Mouse (Mus musculus) kidney, postnatal 0 days (tissue): ENCODE measurements around the gene Camkk1. TPM values are rescaled to one million over a fixed set of nuclear protein-coding genes. Genes with fewer than 3 reads are reported as not detected.
A peak's percentile ranks its signal among the peaks of the same experiment; 100 is the strongest.

Experiments
- ATAC-seq: fragments of 200-750 bp; cut with Nextera tagmentation; replicated peaks from 2 replicates; pipeline ENCODE4 v1.8.0; 2017; ENCODE audit warnings: low read depth, moderate number of reproducible peaks, moderate TSS enrichment, moderate library complexity; ENCODE audit not compliant: low FRiP score
- DNase-seq: peaks from one replicate; pipeline ENCODE4 v3.0.0-alpha.2; 2016; ENCODE audit warnings: low spot score
- H3K27ac ChIP-seq: fragments of 300-500 bp; sonication (generic); 2 replicates; pipeline ENCODE4 v1.5.1; 2014; ENCODE audit warnings: mild to moderate bottlenecking
- H3K27me3 ChIP-seq: fragments of 300-500 bp; sonication (generic); 2 replicates; pipeline ENCODE4 v1.6.1; 2014; ENCODE audit warnings: low read length, mixed read lengths; ENCODE audit not compliant: insufficient read depth
- H3K36me3 ChIP-seq: fragments of 300-500 bp; sonication (generic); 2 replicates; pipeline ENCODE4 v1.6.1; 2014; ENCODE audit warnings: low read length, mixed read lengths; ENCODE audit not compliant: insufficient read depth
- H3K4me1 ChIP-seq: fragments of 300-500 bp; sonication (generic); replicated peaks from 2 replicates; pipeline ENCODE4 v1.6.1; 2014; ENCODE audit warnings: antibody characterized with exemption, low read length, mixed read lengths; ENCODE audit not compliant: insufficient read depth
- H3K4me2 ChIP-seq: fragments of 300-500 bp; sonication (generic); 2 replicates; pipeline ENCODE4 v1.6.1; 2014; ENCODE audit warnings: mild to moderate bottlenecking, low read length, moderate library complexity, mixed read lengths
- H3K4me3 ChIP-seq: fragments of 300-500 bp; sonication (generic); replicated peaks from 2 replicates; pipeline ENCODE4 v1.5.1; 2014; ENCODE audit warnings: low read depth, low read length
- H3K9ac ChIP-seq: fragments of 300-500 bp; sonication (generic); 2 replicates; pipeline ENCODE4 v1.6.1; 2014; ENCODE audit warnings: low read depth, low read length
- H3K9me3 ChIP-seq: fragments of 300-500 bp; sonication (generic); replicated peaks from 2 replicates; pipeline ENCODE4 v1.6.1; 2016; ENCODE audit warnings: low read length, inconsistent platforms, mixed read lengths
- CTCF ChIP-seq: IDR thresholded peaks from 2 replicates; pipeline ENCODE4 v1.5.1; 2016; ENCODE audit warnings: antibody characterized with exemption, low read depth, mild to moderate bottlenecking, moderate library complexity
- WGBS: fragments of 180-500 bp; shearing (Covaris S2); extraction: QIAGEN DNeasy Blood & Tissue Kit; methylation state at CpG from one replicate; pipeline ENCODE4 v1.1.7; 2014; 5-methylcytosine and 5-hydroxymethylcytosine counted together
- polyA plus RNA-seq: library from polyadenylated mRNA; unstranded; fragments of >200 nt; fragmentation: Nextera tagmentation; extraction: Ambion mirVana; gene quantifications from 2 replicates; pipeline ENCODE4 v1.2.1, GENCODE M21; 2015

Camkk1 gene
- polyA plus RNA-seq, 1 experiment from 2014 or later = 4.3 TPM

GRCm38 (mm10) chr11:73059630-73060029 lies 40.8 kb downstream of the Camkk1 start:
- no peak overlapping the region for H3K4me3 ChIP-seq
- no peak overlapping the region for H3K4me2 ChIP-seq
- peaks cover 37% of the 10 kb centered on the region for H3K36me3 ChIP-seq
- no peak overlapping the region for H3K27ac ChIP-seq
- H3K27me3 ChIP-seq = no peaks in the 10 kb centered on the region
- H3K4me1 ChIP-seq = no peaks in the 10 kb centered on the region
- no peak for TF ChIP-seq CTCF
- DNase-seq (no peak), ATAC-seq (no peak)
- 94% methylated on average over 3 of the region's 3 CpGs for WGBS
- H3K9me3 ChIP-seq = no peaks in the 10 kb centered on the region
- no peak overlapping the region for H3K9ac ChIP-seq

- no peak for TF ChIP-seq CTCF
- WGBS = 94% methylated on average over 3 of the region's 3 CpGs
Measured at GRCm38 (mm10) chr11:73061413-73061812, 42.6 kb downstream of the Camkk1 start.

GRCm38 (mm10) chr11:73071839-73072238 lies 53.0 kb downstream of the Camkk1 start:
- ATAC-seq = no peak
- H3K4me3 ChIP-seq = no peak overlapping the region
- no peaks in the 10 kb centered on the region for H3K4me1 ChIP-seq
- H3K9me3 ChIP-seq = no peaks in the 10 kb centered on the region
- DNase-seq = peak; percentile 22
- 83% methylated on average over 3 of the region's 3 CpGs for WGBS
- no peak overlapping the region for H3K9ac ChIP-seq
- peaks cover 49% of the 10 kb centered on the region for H3K36me3 ChIP-seq
- no peaks in the 10 kb centered on the region for H3K27me3 ChIP-seq
- peak; percentile 68 for TF ChIP-seq CTCF
- no peak overlapping the region for H3K4me2 ChIP-seq
- H3K27ac ChIP-seq = no peak overlapping the region

More at GRCm38 (mm10) chr11:73061413-73061812, 42.6 kb downstream of the Camkk1 start:
- Histone ChIP-seq H3K27me3 (no peaks in the 10 kb centered on the region), H3K36me3 (peaks cover 29% of the 10 kb centered on the region), H3K4me3 (no peak overlapping the region), H3K9me3 (no peaks in the 10 kb centered on the region), H3K9ac (no peak overlapping the region), H3K4me1 (no peaks in the 10 kb centered on the region), H3K27ac (no peak overlapping the region), H3K4me2 (no peak overlapping the region)
- ATAC-seq (no peak), DNase-seq (no peak)

GRCm38 (mm10) chr11:73076295-73076694 lies 57.5 kb downstream of the Camkk1 start:
- H3K27me3 ChIP-seq = no peaks in the 10 kb centered on the region
- DNase-seq (no peak), ATAC-seq (no peak)
- H3K9me3 ChIP-seq = no peaks in the 10 kb centered on the region
- no peak overlapping the region for H3K4me2 ChIP-seq
- H3K4me3 ChIP-seq = no peak overlapping the region
- H3K9ac ChIP-seq = no peak overlapping the region
- no peaks in the 10 kb centered on the region for H3K4me1 ChIP-seq
- no peak overlapping the region for H3K27ac ChIP-seq
- WGBS = 85% methylated on average over 4 of the region's 4 CpGs
- peaks cover 58% of the 10 kb centered on the region for H3K36me3 ChIP-seq
- TF ChIP-seq CTCF = no peak

GRCm38 (mm10) chr11:73076733-73077132 lies 57.9 kb downstream of the Camkk1 start:
- no peak for TF ChIP-seq CTCF
- H3K4me3 ChIP-seq = no peak overlapping the region
- no peak overlapping the region for H3K27ac ChIP-seq
- peaks cover 58% of the 10 kb centered on the region for H3K36me3 ChIP-seq
- ATAC-seq = no peak
- 64% methylated on average over 4 of the region's 4 CpGs for WGBS
- H3K4me1 ChIP-seq = no peaks in the 10 kb centered on the region
- no peak for DNase-seq
- no peak overlapping the region for H3K9ac ChIP-seq
- no peak overlapping the region for H3K4me2 ChIP-seq
- no peaks in the 10 kb centered on the region for H3K27me3 ChIP-seq
- no peaks in the 10 kb centered on the region for H3K9me3 ChIP-seq

GRCm38 (mm10) chr11:73077211-73077720 lies 58.5 kb downstream of the Camkk1 start:
- no peak for DNase-seq
- Histone ChIP-seq H3K9ac (no peak overlapping the region), H3K4me1 (no peaks in the 10 kb centered on the region), H3K36me3 (peaks cover 58% of the 10 kb centered on the region), H3K27me3 (no peaks in the 10 kb centered on the region), H3K27ac (no peak overlapping the region), H3K4me2 (no peak overlapping the region), H3K4me3 (no peak overlapping the region), H3K9me3 (no peaks in the 10 kb centered on the region)
- 89% methylated on average over 6 of the region's 6 CpGs for WGBS
- ATAC-seq = no peak
- TF ChIP-seq CTCF = no peak

GRCm38 (mm10) chr11:73078615-73079014 lies 59.8 kb downstream of the Camkk1 start:
- 97% methylated on average over 8 of the region's 8 CpGs for WGBS
- Histone ChIP-seq H3K4me3 (no peak overlapping the region), H3K9ac (no peak overlapping the region)

More at GRCm38 (mm10) chr11:73078615-73079014, 59.8 kb downstream of the Camkk1 start:
- H3K36me3 ChIP-seq = peaks cover 54% of the 10 kb centered on the region
- no peaks in the 10 kb centered on the region for H3K9me3 ChIP-seq
- no peak for TF ChIP-seq CTCF
- no peaks in the 10 kb centered on the region for H3K27me3 ChIP-seq
- no peak overlapping the region for H3K4me2 ChIP-seq
- DNase-seq (no peak), ATAC-seq (no peak)
- H3K4me1 ChIP-seq = no peaks in the 10 kb centered on the region
- H3K27ac ChIP-seq = no peak overlapping the region
